Mouse (Mus musculus): ENCODE data around the gene Mnat1.
"Not testable (repeated sequence)": the region's sequence is repeated elsewhere in the genome, so short reads cannot be mapped to it uniquely, and the experiment has no call there.

The Mnat1 gene

DNA sequence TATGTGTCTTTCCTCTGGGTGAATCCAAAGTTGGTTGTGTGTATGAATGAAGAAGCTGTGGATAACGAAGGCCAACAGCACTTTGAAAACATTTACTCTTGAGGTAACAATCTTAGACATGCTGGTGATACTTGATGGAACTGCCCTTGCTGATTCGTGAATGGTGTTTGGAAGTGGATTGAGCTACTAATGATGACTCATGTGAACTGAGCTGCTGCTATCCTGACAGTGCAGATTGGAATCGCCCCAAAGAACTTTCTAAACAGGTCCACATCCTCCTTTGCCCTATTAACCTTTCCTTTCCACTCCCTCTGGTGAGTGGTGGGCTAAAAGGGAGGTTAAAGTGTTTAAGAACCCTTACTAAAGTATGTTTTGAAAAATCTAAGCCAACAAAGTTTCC is 17.2 kb downstream of the Mnat1 start:
- intact Hi-C loops (cut with DNase I), result no loop called here

DNA sequence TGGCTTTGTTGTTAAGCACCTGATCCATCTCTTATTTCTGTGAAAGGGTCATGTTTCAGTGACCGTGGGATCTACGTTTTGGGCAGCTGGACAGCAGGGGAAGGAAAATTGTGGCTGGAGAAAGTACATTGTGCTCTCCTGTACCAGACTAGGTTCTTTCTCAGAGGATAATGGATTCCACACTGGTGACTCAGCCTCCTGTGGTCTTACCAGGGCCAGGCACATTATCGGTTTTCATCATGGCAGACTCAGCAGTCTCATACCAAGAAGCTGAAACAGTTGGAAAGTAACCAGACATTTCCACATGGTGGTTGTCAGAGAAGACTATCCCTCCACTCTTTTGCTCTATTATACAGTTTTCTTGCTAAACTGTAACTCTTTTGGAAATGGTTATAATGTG is 23.7 kb downstream of the Mnat1 start:
- intact Hi-C loops (cut with DNase I), result no loop called here

DNA sequence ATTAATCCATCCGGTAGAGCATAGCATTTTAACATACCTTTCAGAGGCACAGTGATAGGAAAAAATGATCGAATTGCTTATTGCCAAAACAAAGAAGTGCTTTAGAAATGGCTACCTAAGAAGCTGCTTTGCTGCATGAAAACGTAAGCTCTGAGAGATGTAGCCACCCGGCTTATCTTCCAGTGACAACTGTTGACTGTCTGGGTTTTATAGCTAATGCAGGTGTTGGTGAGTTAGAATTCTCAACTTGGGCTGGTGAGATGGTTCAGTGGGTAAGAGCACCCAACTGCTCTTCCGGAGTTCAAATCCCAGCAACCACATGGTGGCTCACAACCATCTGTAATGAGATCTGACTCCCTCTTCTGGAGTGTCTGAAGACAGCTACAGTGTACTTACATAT is 27.5 kb downstream of the Mnat1 start:
- intact Hi-C loops (cut with DNase I), result not testable (repeated sequence)

DNA sequence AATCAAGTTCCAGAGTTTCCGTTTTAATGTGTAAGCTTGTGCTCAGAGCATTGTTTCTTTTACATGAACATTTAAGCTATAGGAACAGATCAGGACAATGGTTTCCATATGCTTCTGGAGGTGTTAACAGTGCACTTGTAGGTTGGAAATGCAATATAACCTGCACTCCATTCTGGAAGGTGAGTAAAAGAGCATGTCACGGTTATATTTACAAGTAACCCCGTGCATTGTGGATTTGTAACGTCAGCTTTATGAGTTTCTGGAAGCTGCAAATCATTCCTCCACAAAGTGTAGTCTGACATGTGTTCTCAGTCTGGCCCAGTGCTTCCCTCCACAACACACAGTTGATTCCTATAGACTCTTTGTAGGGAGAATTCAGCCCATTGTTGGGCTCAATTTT is 30.6 kb downstream of the Mnat1 start:
- intact Hi-C loops (cut with DNase I), result no loop called here

DNA sequence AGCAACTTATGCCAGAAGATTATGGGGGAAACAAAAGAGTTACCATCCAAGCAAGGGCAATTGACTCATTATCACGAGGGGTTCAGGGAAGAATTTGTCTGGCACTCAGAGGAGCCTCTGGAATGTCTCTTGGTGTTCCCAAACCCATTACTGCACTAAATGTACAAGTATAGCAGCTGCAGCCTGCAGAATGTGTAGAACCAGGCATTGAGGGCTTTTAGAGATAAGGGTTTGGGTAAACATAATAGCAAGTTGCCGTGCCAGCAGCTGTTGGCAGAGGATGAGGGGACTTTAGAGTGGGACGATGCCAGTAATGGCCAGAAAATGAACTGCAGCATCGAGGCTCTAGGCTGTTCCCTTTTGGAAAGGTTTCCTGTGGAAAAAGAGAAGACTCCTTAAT is 36.8 kb downstream of the Mnat1 start:
- intact Hi-C loops (cut with DNase I), result no loop called here

DNA sequence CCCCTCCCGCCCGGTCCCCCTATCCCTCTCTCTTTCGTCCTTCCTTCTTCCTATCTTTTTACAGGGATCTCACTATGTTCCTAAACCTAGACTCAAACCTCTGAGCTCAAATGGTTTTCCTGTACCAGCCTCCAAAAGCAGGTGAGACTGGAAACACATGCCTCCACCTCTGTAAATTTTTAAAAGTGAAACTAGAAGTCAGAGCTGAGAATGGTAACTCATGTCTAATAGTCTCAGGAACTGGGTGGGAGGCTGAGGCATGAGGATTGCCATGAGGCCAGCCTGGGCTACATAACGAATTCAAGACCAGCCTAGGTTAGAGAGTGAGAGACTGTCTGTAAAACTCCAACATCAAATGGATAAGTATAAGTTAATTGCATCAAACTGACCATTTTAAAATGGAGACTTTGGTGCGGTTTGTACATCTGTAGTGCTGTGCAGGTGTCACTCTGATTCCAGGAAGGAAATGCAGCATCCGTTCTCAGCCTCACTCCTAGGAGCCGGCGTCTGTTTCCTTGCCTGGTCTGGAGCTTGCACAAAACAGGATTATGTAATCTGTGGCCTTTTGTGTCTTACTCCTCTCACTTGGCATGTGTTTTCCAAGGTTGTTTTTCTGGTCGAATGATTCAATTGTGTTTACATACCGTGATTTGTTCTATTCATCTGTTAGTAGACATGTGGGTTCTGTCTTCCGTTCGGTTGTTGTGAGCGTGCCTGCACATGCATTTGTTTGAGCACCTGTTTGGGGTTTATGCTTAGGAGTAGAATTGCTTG is 39.1 kb downstream of the Mnat1 start:
- intact Hi-C loops (cut with DNase I), result no loop called here

DNA sequence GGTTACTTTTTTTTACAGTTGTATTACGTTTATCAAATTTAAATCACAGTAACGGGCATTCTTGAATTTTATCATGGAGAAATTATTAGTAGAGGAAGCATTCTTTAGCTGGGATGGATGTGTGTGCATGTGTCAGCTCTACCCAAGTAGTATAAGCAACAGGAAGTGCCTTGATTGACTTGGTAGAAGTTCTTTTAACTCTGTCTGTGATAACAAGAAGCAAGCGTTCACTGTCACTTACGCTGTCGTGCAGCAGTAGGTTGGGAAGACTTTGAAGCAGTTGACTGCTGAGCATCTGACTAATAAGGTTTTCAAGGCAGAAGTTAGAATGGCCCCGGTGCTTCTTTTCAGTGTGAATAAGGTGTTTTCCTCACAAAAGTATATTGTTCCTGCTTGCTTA is 47.3 kb downstream of the Mnat1 start:
- intact Hi-C loops (cut with DNase I), result no loop called here

DNA sequence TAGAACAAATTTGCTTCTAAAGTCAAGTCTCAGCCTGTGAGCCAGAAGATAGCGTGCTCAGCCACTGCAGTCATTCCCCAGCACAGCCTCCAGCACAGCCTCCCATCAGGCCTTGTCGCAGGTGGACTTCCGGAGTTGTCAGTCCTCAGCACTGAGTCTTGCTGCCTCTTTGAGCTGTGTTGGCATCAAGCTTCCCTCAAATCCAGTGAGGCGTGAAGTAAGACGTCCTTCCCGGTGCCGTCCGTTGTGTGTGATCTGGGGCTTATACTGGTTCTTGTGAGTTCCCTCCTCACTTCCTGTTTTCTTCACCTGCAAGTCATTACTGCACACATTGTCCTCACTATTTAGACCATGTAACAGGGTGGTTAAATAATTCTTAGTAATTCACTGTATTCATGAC is 60.4 kb downstream of the Mnat1 start:
- intact Hi-C loops (cut with DNase I), result no loop called here

DNA sequence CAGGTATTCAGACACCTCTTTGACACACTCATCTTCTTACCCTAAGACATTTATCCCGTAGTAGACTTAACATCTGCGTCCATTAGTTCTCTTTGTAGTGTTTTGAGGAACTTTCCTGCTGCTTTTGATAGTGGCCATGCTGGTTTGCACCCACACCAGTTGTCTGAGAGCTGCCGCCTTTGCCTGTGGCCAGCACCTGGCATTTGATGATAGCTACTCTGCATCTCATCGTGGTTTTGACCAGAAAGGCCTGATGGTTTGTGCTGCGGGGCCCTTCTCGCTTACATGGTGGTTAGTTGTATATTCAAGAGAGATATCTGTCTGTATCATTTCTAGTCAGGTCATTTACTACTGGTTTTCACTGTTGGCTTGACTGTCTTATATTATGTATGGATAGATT is 73.8 kb downstream of the Mnat1 start:
- intact Hi-C loops (cut with DNase I), result no loop called here

DNA sequence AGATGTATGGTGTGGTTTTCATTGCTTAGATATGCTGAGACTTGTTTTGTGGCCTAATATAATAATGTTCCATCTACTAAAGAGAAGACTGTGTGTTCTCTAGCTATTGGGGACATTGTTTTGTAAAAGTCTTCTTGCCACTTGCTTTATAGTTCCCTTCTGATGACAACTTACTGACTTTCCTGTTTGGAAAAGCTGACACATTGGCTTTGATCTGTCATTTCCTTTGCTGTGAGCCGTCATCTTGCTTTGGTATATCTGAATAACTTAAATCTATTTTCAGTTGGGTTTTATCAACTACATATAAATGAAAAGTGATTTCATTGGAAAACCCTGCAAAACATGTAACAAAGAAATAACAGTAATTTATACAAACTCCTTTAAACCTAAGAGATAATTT is 74.9 kb downstream of the Mnat1 start:
- intact Hi-C loops (cut with DNase I), result no loop called here

DNA sequence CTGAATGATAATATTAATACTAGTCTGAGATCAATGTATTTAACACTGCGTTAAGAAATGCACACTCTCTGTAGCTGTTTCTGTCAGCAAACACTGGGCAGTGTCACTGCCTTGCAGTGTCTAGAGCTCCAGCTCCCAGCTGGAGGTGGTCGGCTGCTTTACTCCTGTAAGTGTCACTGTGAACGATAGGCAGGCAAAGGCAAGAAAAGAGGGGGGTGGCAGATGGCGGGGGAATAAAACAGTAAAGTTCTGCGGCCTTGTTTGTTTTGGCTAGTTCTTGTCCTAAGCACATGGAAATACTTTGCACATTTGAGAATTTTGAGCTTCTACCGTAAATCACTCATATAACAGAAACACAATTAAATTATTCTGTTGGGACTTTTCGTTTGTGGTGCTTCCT is 75.9 kb downstream of the Mnat1 start:
- intact Hi-C loops (cut with DNase I), result no loop called here

DNA sequence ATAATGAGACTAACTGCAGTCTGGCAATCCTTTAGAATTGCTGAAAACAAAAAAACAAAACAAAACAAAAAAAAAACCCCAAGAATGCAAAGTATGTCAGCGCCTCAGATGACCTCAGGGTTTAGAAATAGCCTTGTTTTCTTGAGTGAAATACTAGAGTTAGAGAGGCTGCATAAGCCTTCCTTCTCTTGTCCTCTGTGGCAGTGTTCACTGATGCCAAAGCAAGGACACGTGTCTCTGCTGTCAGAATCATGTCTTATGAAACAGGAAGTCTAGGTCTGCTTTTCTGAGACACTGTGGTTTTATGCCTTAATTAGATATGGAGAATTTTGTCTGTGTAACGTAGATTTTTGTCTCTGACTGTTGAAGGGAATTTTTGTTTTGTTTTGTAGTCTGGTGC is 78.1 kb downstream of the Mnat1 start:
- intact Hi-C loops (cut with DNase I), result no loop called here

DNA sequence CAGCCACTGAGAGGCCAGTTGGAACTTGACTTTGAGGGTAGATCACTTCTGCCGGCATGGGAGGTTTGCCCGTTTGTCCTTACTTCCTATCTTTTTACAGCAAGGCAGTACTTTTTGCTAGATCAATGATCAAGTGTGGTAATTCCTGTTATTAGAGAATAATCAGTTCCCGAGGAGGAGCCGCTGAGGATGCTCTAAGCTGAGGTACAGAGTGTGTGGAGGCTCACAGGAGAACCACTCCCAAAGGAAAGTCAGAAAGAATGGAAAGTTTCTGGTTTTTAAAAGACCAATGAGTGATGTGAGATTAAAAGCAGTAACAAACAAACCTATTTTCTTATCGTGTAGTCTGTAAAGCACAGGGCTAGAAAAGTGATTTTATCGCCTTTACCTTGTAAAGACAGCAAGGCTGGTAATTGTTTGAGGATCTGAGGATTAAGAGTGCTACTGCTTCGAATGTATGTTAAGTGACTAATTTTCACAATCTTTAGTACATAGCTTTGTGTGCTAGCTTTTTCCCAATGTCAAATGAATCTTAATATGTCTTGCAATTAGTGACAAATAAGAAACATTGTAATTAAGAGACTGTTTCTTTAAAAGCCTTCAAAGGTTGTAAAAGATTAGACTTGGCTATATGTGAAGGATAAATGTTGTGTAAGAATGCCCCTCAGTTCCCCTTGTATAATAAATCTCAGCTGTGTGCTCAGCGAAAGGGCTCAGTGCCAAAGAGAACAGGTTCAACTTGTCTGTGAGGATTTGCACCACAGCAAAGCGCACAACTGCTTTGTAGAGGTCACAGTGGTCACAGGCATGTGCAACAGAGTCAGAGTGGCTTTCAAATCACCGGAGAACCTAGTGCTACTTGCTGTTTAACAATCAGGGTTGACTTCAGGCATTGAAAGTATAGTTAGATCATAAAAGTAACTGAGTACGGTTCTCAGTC is 82.5 kb downstream of the Mnat1 start:
- intact Hi-C loops (cut with DNase I), result no loop called here

DNA sequence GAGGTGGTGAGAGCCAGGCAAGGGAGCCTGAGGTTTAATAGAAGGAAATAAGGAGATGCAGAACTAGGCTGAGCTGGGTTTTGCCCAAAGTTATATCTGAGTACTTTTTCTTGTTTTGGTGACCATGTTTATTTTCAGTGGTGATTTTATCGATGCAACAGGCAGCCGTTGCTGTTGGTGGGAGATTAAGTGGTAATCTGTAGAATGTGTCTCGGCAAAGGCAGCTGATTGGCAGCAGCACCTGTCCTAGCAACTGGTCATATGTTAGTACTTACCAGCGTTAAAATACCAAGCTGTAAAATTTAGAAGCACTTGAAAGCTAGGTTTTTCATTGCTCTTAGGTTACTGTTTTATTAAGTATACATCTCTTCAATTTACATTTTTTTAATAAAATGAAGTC is 83.5 kb downstream of the Mnat1 start:
- intact Hi-C loops (cut with DNase I), result no loop called here

DNA sequence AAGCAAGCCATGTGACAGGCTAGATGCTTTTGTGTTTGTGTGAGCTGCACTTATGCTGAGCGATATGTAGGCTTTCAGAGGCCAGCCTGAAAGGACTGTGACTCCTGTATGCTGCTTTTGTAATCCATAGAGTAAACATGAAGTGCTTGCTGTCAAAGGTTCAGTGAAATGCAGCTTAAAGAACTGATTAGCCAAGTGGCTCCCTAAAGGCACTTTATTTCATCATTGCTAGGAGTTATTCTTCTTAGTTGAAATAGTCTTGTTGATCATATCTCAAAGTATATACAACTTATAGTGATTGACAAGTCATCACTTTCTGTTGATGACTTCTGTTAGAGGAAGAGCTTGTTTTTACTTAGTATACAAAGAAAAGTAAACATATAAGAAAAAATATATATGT is 83.9 kb downstream of the Mnat1 start:
- intact Hi-C loops (cut with DNase I), result no loop called here

DNA sequence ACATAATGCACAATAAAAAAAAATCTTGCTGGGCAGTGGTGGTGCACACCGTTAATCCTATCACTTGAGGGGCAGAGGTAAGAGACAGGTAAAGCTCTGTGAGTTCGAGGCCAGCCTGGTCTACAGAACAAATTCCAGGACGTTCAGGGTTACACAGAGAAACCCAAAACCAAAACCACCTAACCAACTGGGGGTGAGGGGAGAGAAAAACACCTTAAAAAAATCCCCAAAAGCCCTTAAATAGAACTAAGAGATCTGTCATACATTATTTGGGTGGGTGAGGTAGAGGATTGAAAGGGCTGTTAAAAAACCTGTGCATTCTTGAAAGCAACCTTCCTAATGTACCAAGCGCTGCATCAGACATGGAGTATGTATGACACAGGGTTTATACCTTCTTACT is 85.0 kb downstream of the Mnat1 start:
- intact Hi-C loops (cut with DNase I), result no loop called here

DNA sequence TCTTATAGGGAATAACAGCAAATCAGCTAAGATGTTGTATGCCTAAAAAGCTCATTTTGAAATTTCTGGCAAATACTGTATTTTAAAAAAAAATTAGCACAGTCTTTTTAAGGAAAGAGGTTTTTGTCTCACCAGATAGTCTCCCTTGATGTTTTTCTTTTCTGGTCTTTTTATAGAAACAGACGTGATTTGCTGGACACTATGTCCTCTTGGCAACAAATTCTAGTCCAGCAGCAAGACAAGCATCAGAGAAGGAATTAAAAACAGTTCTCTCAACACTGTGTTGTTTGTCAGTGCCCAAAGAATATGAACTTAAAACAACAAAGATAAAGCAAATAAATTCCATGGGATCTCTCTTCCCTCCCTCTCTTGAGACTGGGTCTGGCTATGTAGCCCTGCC is 85.6 kb downstream of the Mnat1 start:
- intact Hi-C loops (cut with DNase I), result no loop called here

DNA sequence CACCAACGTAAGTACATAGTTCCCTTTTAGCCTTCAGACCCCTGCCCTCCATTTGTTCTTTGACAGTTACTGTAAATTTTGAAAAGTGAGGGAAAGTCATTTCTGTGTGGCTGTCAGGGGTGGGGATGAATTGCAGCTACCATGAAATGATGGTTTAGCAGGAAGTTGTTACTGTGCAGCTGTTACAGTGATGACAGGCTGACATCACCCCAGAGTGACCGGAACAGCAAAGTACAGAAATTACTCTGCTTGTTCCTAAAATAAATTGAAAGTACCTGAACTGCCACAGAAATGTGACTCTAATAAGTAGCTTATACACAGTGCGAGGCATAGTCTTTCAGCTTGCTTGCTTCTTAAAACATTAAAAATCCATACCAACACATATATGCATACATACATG is 86.9 kb downstream of the Mnat1 start:
- intact Hi-C loops (cut with DNase I), result no loop called here

DNA sequence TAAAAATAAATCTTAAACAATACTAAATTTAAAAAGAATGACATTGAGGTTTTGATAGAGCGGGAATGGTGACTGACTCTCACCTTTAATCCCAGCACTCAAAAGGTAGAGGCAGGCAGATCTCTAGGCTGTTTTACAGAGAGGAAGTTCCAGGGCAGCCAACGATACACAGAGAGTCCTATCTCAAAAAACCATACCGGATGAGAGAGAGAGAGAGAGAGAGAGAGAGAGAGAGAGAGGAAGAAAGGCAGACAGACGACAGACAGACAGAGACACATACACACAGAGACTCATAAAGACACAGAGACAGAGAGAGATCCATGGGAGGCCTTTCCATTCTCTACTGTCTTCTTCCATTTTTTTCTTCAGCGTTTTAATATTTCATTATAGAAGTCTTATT is 92.3 kb downstream of the Mnat1 start:
- intact Hi-C loops (cut with DNase I), result no loop called here

DNA sequence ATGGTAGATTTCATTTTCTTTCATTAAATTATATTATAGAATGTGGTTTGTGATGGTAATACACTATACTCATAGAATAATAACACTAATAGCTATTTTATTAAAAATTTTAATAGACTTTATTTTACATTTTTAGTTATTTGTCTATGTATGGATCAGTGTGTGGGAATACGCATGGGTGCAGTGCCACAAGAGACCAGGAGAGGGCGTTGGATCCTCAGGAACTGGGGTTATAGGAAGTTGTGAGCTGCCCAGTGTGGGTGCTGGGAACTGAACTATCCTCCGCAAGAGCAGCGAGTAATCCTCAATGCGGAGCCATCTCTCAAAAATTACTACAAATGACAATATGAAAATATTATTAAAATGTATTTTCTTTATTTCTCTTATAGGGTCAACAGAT is 95.1 kb downstream of the Mnat1 start:
- intact Hi-C loops (cut with DNase I), result no loop called here

DNA sequence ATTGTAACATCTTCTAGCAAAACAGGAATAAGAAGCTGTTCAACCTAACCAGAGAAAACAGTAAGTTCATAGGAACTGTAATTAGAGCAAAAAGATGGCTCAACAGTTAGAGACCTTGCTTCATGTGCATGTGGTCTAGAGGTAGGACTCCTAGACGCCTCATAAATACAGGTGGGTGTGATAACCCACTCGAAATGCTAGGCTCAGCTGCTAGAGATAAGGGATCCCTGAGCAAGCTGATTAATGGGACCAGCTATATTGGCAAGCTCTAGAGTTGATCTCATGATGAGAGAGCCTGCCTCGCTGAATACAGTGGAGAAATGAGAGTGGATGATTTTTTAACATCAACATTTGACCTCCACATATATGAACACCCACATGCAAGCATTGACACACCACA is 97.7 kb downstream of the Mnat1 start:
- intact Hi-C loops (cut with DNase I), result no loop called here

DNA sequence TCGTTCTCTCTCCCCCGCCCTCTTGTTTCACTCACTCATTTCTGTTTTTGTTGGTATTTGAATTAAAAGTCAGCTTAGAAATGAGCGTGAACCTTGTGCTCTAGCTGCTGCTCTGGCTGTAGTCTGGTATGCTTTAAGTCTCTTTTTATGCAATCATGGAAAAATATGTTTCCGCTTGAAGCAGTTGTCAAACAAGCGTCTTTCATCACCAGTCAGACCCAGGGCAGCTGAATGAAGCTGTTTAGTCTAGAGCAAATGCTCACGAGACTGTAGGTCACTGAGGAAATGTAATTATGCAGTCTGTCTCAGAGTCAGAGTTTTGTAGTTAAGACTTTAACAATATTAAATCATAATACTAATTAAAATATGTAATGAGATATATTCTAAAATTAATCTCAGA is 100.4 kb downstream of the Mnat1 start:
- intact Hi-C loops (cut with DNase I), result no loop called here

DNA sequence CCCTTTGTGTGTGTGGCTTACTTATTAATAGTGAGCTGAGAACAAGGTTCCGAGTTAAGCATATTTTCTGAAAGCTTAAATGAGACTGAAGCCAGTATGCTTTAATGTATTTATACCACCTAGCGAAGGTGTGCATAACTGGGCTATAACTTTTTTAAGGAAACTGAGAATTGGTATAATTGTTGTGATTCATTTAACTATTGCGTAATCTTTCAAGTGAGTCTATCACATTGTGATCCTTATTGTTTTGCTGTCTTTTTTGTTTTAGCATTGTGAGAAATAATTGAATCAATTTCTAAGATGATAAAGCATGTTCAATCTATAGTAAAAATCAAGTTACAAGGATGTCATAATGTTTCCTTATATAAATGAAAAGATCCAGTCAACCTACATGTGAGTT is 104.9 kb downstream of the Mnat1 start:
- intact Hi-C loops (cut with DNase I), result no loop called here
